Mouse (Mus musculus): ENCODE measurements at regions not wholly inside any gene's neighbourhood (a gene's known extent, or its start where the extent isn't known, plus 50 kb on each side); places are given as distances from the start of the nearest gene placed in this dataset.

- Histone ChIP-seq H3K4me3 (ENCODE audit: control insufficient read depth in 1 of 2, insufficient read depth in 1 of 2, low read depth in 2 of 2, low read length in 2 of 2) (no peak overlapping the region), H3K27ac (ENCODE audit: control insufficient read depth, low read depth, low read length) (no peak overlapping the region), H3K79me2 (ENCODE audit: control insufficient read depth, insufficient read depth, low read length, poor library complexity) (no peaks in the 10 kb centered on the region), H3K4me1 (ENCODE audit: control insufficient read depth in 1 of 2, insufficient read depth in 2 of 2, low read length in 2 of 2) (no peaks in the 10 kb centered on the region), H3K9me3 (replicated peaks; ENCODE audit: insufficient read depth, low read length) (no peaks in the 10 kb centered on the region), H3K9ac (ENCODE audit: control insufficient read depth, low read depth, low read length, poor library complexity, severe bottlenecking) (no peak overlapping the region), H3K27me3 (ENCODE audit: control insufficient read depth in 1 of 2, insufficient read depth in 2 of 2, low read length in 2 of 2) (no peaks in the 10 kb centered on the region), H3K36me3 (ENCODE audit: control insufficient read depth in 1 of 2, insufficient read depth in 2 of 2, low read length in 2 of 2) (no peaks in the 10 kb centered on the region)
- TF ChIP-seq NRF1 (IDR thresholded peaks at IDR 0.05; ENCODE audit: insufficient read depth, low read depth, low read length, poor library complexity, severe bottlenecking) (no peak), ZKSCAN1 (IDR thresholded peaks at IDR 0.05; ENCODE audit: low read depth, low read length) (no peak), ELF1 (IDR thresholded peaks at IDR 0.05; ENCODE audit: low read depth, low read length) (no peak), ZMIZ1 (IDR thresholded peaks at IDR 0.05; ENCODE audit: low read depth, low read length) (no peak), ZNF384 (IDR thresholded peaks at IDR 0.05; ENCODE audit: low read depth, low read length) (no peak), GABPA (IDR thresholded peaks at IDR 0.05; ENCODE audit: low read depth, low read length) (no peak), TBP (IDR thresholded peaks at IDR 0.05; ENCODE audit: low read depth, low read length) (no peak), GATA1 (IDR thresholded peaks at IDR 0.05; ENCODE audit: low read depth, low read length) (no peak), POLR2A (IDR thresholded peaks at IDR 0.05; ENCODE audit: control insufficient read depth in 1 of 2, insufficient read depth in 1 of 2, low read depth in 1 of 2, low read length in 2 of 2, poor library complexity in 1 of 2) (no peak), EP300 (IDR thresholded peaks at IDR 0.05; ENCODE audit: low read depth in 1 of 2, low read length in 2 of 2) (no peak), E2F4 (IDR thresholded peaks at IDR 0.05; ENCODE audit: borderline replicate concordance, low read depth, low read length) (no peak), TAL1 (IDR thresholded peaks at IDR 0.05; ENCODE audit: low read length) (no peak), TCF12 (IDR thresholded peaks at IDR 0.05; ENCODE audit: low read depth, low read length) (no peak), POLR2AphosphoS2 (IDR thresholded peaks at IDR 0.05; ENCODE audit: low read length) (no peak), CHD1 (IDR thresholded peaks at IDR 0.05; ENCODE audit: low read depth, low read length) (no peak), KAT2A (conservative IDR thresholded peaks at IDR 0.05; ENCODE audit: low read depth, low read length) (no peak), MAZ (IDR thresholded peaks at IDR 0.05; ENCODE audit: low read depth, low read length) (no peak), RCOR1 (IDR thresholded peaks at IDR 0.05; ENCODE audit: low read depth, low read length) (no peak), JUND (IDR thresholded peaks at IDR 0.05; ENCODE audit: low read depth, low read length) (no peak), MYB (IDR thresholded peaks at IDR 0.05; ENCODE audit: low read depth, low read length) (no peak)
- no peak for DNase-seq (ENCODE audit: low read depth, low spot score)
Measured at GRCm38 (mm10) chr2:9163819-9164560, 717.1 kb upstream of the 4930412O13Rik start.

- TF ChIP-seq ZC3H11A (IDR thresholded peaks at IDR 0.05; ENCODE audit: low read depth, low read length) (no peak), MAFK (IDR thresholded peaks at IDR 0.05; ENCODE audit: borderline replicate concordance, low read depth, low read length) (no peak), USF2 (IDR thresholded peaks at IDR 0.05; ENCODE audit: borderline replicate concordance in 1 of 2, insufficient read depth in 1 of 2, low read depth in 1 of 2, low read length in 2 of 2) (no peak), CHD2 (IDR thresholded peaks at IDR 0.05; ENCODE audit: low read length) (no peak), POLR2AphosphoS2 (IDR thresholded peaks at IDR 0.05; ENCODE audit: low read length) (no peak), KAT2A (conservative IDR thresholded peaks at IDR 0.05; ENCODE audit: low read depth, low read length) (no peak), EP300 (IDR thresholded peaks at IDR 0.05; ENCODE audit: low read depth in 1 of 2, low read length in 2 of 2) (no peak), BHLHE40 (IDR thresholded peaks at IDR 0.05; ENCODE audit: borderline replicate concordance, low read depth, low read length) (no peak), MYC (IDR thresholded peaks at IDR 0.05; ENCODE audit: low read depth, low read length) (no peak), SIN3A (IDR thresholded peaks at IDR 0.05; ENCODE audit: low read length) (no peak), E2F4 (IDR thresholded peaks at IDR 0.05; ENCODE audit: borderline replicate concordance, low read depth, low read length) (no peak), MAX (IDR thresholded peaks at IDR 0.05; ENCODE audit: low read length) (no peak), ZNF384 (IDR thresholded peaks at IDR 0.05; ENCODE audit: low read depth, low read length) (no peak), ETS1 (IDR thresholded peaks at IDR 0.05; ENCODE audit: low read depth, low read length) (no peak), RAD21 (IDR thresholded peaks at IDR 0.05; ENCODE audit: low read depth, low read length) (no peak), NELFE (IDR thresholded peaks at IDR 0.05; ENCODE audit: low read depth, low read length) (no peak), ZKSCAN1 (IDR thresholded peaks at IDR 0.05; ENCODE audit: low read depth, low read length) (no peak), ZMIZ1 (IDR thresholded peaks at IDR 0.05; ENCODE audit: low read depth, low read length) (no peak), GATA1 (IDR thresholded peaks at IDR 0.05; ENCODE audit: low read depth, low read length) (no peak)
- H3K27ac ChIP-seq (ENCODE audit: control insufficient read depth, low read depth, low read length) = no peak overlapping the region
- H3K4me1 ChIP-seq (ENCODE audit: control insufficient read depth in 1 of 2, insufficient read depth in 2 of 2, low read length in 2 of 2) = no peaks in the 10 kb centered on the region
- H3K4me3 ChIP-seq (ENCODE audit: control insufficient read depth in 1 of 2, insufficient read depth in 1 of 2, low read depth in 2 of 2, low read length in 2 of 2) = no peak overlapping the region
- no peak overlapping the region for H3K9ac ChIP-seq (ENCODE audit: control insufficient read depth, low read depth, low read length, poor library complexity, severe bottlenecking)
- H3K36me3 ChIP-seq (ENCODE audit: control insufficient read depth in 1 of 2, insufficient read depth in 2 of 2, low read length in 2 of 2) = no peaks in the 10 kb centered on the region
- no peaks in the 10 kb centered on the region for H3K79me2 ChIP-seq (ENCODE audit: control insufficient read depth, insufficient read depth, low read length, poor library complexity)
- no peak for DNase-seq (ENCODE audit: low read depth, low spot score)
- no peaks in the 10 kb centered on the region for H3K27me3 ChIP-seq (ENCODE audit: control insufficient read depth in 1 of 2, insufficient read depth in 2 of 2, low read length in 2 of 2)
- H3K9me3 ChIP-seq (replicated peaks; ENCODE audit: insufficient read depth, low read length) = no peaks in the 10 kb centered on the region
Measured at GRCm38 (mm10) chr2:9182127-9182526, 698.9 kb upstream of the 4930412O13Rik start.
